Mouse (Mus musculus) left cerebral cortex, adult 18-20 months (tissue): ENCODE results near the gene Gm28308. TPM values are rescaled to one million over a fixed set of nuclear protein-coding genes. Genes with fewer than 3 reads are reported as not detected.

Experiments used
- DNase-seq, 2 experiments: peaks; one replicate each; pipeline ENCODE4 v3.0.0; 2021 to 2022; ENCODE audit warnings: low spot score in 2 of 2, mixed read lengths in 1 of 2
- long read RNA-seq, 2 experiments: library from polyadenylated mRNA; stranded (forward); transcript quantifications; one replicate each; pipeline ENCODE4 v2.0.0; 2021
- total RNA-seq, 2 experiments: library from RNA; stranded (reverse); gene quantifications; 2 replicates each; pipeline ENCODE4 v1.2.3; 2021

The Gm28308 gene
- not detected for total RNA-seq
- long read RNA-seq, experiment 1, result 0 reads
- long read RNA-seq, experiment 2, result 0 reads

- no peak for DNase-seq
Measured at GRCm38 (mm10) chr6:52213119-52213986, at the start of gene Gm28308, which contains the start of gene Hoxa3. TSS of gene Gm28308 (minus strand) at chr6:52213339. TSS of gene Hoxa3 (minus strand) at chr6:52213336.

- no peak for DNase-seq
Measured at GRCm38 (mm10) chr6:52262463-52263320, 49.6 kb upstream of the Gm28308 start.

- DNase-seq, result no peak
Measured at GRCm38 (mm10) chr6:52261751-52262462, 48.8 kb upstream of the Gm28308 start.

DNA sequence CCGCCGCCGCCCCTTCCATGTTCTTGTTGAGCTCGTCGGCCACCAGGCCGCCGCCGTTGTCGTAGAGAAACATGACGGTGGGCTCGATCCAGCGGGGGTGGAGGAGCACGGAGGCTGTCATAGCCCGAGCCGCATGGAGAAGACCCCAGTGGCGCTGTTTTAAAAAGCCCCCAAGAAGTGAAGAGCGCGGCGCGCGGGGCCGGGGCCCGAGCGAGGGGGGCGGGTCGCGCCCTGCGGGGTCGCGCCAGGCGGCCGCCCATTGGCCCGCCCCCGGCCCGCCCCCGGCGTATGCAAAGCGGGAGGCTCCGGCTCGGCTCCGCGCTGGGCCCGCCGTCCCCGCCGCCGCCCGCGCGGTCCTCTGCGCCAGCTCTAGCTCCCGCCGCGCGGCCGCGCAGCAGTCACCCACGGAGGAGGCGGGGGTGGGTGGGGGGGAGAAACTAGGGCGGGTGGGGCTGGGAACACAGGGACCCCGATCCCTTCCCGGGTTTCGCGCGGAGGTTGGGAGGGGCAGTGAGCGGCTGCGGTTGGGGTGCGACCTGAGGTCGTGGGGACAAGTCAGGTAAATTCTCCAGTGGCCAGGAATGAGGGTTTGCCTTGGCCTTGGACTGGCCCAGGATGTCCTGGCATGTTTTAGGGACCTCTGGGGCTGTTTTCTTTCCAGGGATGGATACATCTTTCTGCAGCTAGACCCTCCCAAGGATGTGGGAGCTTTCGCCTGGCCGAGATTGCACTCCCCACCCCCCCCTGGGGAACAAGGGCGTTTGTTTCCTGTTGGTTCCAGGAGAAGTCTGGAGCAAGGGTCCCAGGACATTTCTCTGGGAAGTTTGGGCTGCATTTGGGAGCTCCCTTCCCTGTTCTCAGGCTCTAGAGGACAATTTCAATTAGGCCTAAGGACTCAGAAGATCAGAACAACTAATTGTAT is 47.8 kb upstream of the Gm28308 start, which contains the start of gene Hoxa13:
TSS of gene Hoxa13 (minus strand) at position 227 of the 922 bp plus-strand sequence.
- DNase-seq, result no peak

DNA sequence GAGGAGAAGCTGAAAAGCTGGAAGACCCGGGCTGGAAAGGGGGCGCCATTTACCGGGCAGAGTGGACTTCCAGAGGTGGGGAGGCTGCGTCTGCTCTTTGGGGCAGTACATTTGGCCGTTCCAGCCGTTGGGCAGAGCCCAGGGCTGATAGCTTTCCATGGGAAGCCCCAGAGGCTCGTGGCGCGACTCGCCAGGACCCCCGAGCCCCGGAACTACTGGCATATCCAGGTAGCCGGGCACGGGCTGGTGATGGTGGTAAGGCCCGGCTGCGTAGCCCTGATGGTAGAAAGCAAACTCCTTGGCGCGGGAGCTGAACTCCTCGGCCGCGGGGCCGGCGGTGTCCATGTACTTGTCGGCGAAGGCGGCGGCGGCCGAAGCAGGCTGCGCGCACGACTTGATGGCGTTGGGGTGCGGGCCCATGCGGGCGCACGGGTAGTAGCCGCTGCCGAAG is 46.7 kb upstream of the Gm28308 start:
- DNase-seq, result no peak

DNA sequence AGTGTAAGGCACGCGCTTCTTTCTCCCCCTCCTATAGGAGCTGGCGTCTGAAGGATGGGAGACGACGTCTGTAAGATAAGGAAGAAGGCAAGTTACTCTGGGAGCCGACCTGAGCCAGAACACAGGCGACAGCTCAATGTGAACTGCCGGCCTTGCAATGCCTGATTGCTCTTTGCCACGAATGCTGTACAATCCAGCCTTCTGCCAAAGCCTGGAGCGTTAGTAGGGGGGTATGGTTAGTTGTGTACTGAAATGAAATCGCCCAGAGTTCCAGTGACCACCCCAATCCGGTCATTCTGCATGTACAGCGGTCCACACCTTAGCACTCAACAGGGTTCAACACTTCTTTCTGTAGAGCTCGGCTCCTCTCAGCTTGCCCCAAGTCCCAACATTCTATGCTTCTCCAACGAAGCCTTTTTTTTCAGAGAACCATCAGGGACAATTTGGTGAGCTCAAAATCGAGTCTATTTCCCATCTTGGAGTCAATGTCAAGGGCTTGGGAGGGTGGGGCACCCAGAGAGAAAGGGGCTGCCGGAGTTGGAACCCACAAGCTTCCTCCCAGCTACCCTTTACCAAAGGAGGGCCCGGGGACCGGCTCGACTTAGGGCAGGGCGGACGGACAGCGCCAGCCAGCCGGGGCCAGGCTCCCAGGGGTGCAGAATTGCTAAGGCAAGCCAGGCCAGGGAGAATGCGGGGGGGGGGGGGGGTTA is 46.1 kb upstream of the Gm28308 start:
- no peak for DNase-seq

GRCm38 (mm10) chr6:52256956-52257355 is 43.8 kb upstream of the Gm28308 start:
- DNase-seq, result peak; percentile 67 to 80

- DNase-seq, result no peak
Measured at GRCm38 (mm10) chr6:52253511-52254500, 40.7 kb upstream of the Gm28308 start.

GRCm38 (mm10) chr6:52252775-52253376 is 39.7 kb upstream of the Gm28308 start:
- no peak for DNase-seq

DNA sequence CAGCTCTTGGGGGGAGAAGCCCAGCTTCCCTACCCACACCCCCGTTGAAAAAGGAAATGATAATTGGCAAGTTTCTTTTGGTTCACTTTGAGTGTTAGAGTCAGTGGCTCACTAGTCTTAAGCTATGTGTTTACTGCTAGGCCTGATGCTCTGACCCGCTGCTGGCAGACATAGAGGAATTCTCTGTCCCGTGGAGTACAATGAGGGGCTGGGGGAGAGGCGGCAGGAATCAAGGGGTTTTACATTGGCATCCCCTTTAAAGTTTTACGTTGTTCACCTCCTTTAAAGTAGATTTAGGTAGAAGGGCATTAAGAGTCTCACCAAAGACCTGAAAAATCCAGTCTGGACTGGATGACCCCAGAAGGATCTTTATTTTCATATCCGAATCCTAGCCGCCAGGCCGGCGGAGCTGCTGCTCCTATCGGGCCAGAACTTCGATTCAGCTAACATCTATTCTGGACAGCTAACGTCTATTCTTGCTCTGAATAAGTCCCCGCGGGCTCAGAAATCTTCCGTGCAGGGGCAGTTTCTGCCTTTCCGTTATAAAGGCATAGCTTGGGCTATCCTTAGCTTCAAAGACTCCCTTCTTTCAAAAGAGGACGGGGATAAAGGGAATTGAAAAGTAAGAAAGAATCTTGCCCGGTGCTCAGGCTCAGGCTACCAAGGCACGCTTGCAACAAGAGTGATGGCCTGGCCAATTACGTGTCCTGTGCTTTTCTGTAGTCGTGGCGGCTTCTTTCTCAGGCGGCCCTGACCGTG is 39.1 kb upstream of the Gm28308 start:
- DNase-seq, result no peak

DNA sequence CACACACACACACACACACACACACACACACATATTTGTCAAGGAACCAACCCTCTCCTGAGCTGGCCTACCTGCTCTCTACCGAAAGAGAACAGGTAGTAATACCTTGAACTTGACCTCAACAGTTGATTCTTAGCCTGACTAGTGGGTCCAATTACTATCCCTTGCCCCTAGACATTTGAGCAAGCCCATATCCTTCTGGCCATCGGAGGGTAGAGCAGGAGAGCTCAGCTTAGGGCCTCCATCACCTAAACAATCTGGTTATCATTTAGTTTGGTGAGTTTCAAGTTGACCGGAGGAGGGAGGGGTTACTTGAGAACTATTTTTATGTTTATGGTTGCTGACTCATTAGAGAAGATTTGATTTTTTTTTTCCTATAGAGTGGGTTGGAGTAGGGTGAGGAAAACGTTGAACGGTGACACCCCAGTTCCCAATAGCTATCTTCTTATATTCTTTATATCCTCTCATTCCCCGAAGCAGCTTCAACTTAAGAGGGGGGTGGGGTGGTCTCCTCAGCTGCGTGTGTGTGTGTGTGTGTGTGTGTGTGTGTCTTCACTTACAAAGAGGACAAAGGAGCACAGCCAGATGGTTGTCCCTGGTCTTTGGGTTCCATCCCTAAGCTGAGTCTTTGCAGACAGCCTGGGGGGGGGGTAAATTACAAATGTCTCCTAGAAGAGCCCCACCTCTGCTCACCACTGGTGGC is 38.2 kb upstream of the Gm28308 start:
- DNase-seq, result no peak

- DNase-seq, result no peak
Measured at GRCm38 (mm10) chr6:52249826-52250225, 36.7 kb upstream of the Gm28308 start.

DNA sequence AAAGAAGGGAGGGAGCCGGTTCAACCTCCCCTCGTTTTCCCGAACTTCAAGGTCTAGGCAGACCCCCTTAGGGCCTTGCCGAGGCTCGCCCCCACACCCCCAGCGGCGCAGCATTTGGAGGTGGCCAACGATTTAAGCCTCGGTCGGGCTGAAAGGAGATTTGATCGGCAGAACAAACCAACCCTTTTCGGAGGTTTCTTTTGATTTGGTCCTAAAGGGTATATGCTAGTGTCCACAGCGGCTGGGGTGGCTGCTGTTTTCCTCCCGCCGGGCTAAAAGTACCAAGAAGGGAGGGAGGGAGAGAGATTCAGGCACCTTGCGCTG is 36.2 kb upstream of the Gm28308 start:
- no peak for DNase-seq

DNA sequence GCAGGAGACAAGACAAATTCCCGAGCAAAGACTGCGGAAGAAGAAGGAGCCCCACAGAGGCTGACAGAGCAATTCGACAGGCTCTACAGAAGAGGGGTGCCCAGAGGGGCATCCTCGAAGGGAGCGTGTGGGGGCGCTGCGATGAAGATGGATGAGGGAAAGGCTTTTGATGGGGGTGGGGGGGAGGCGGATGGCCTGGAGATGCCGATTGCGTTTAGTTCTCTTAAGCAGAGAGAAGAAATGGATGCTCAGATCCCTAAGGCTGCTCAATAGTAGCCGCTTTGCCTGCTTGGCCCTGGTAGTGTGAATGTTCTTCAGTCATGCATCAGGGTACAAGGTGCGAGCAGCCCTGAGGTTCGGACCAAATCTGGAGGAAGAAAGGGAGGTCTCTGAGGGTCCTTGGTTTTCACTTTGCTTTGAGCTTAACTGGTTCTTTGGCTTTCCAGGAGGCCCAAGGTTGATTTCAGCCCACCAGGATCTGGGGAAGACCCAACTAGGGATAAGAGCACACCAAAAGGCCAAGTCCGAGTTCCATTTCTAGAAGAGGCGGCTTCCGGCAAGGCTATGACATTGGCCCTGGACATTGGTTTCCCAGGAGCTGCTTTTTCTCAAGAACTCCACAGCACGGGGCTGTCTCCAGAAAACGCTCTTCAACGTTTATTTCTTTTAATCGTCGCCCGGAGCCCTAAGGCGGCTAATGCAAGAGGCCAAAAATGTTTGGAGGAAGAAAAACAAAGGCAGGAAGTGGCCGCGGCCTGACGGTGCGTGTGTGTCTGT is 35.7 kb upstream of the Gm28308 start:
- no peak for DNase-seq

DNA sequence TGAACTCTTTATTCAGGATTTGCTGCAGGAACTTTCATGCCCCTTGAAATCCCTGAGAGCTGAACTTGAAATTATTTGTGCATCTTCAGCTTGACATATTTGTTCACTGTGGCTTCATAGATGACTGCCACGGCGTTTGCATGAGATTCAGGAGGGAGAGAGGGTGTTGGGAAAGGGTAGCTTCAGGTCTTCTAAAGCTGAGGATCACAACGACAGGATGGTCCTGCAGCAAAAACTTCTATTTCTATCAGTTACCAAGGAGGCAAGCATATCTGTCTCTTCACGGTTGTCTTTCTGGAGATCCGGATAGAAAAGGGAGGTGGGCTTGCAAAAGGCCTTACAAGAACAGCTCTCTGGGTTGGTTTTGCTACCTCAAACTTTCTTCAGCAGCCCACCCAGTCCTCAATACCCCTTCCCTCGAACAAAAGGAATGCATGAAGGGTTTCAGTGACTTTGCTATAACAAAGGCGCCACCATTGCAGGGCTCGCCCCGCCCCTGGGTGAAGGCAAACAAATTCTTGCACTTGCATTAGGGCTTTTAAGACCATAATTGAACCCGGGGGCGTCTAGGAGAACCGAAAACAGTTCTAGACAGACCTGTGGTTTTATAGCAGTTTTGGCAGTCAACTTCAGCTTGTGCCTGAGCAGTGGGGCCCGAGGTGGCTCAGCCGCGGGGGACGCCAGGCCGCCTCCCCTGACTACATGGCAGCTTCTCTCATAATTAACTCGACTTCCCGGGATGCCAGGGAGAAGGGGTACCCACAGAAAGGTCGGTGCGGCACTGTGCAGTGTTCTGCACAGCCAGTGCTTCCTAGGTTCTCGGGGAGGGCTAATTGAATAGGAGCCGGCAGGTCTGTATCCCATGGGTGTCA is 34.9 kb upstream of the Gm28308 start:
- no peak for DNase-seq
